Mouse (Mus musculus) kidney, adult 2 months (tissue): ENCODE measurements around the gene 4930572O03Rik. TPM values are rescaled to one million over a fixed set of nuclear protein-coding genes. Genes with fewer than 3 reads are reported as not detected.
"Not testable (repeated sequence)": the region's sequence is repeated elsewhere in the genome, so short reads cannot be mapped to it uniquely, and the experiment has no call there.

Experiments
- DNase-seq: peaks from one replicate; pipeline ENCODE4 v3.0.0; 2021
- H3K27ac ChIP-seq: fragments of 200-500 bp; 2 replicates; pipeline ENCODE4 v1.5.1; 2012; ENCODE audit warnings: low read depth, low read length, control low read depth, inconsistent platforms; ENCODE audit not compliant: insufficient read depth
- H3K27me3 ChIP-seq: fragments of 200-500 bp; replicated peaks from 2 replicates; pipeline ENCODE4 v1.6.1; 2012; ENCODE audit warnings: mild to moderate bottlenecking, moderate library complexity, low read length, inconsistent platforms; ENCODE audit not compliant: control insufficient read depth, insufficient read depth
- H3K36me3 ChIP-seq: fragments of 200-500 bp; 2 replicates; pipeline ENCODE4 v1.6.1; 2012; ENCODE audit warnings: mild to moderate bottlenecking, moderate library complexity, low read length, inconsistent platforms; ENCODE audit not compliant: control insufficient read depth, insufficient read depth
- H3K4me1 ChIP-seq: fragments of 200-500 bp; 2 replicates; pipeline ENCODE4 v1.6.1; 2011; ENCODE audit warnings: low read length; ENCODE audit not compliant: control insufficient read depth, insufficient read depth
- H3K4me3 ChIP-seq: fragments of 200-500 bp; 2 replicates; pipeline ENCODE4 v1.5.1; 2011; ENCODE audit warnings: mild to moderate bottlenecking, low read depth, low read length, control low read depth; ENCODE audit not compliant: insufficient read depth
- WGBS: fragments of 180-500 bp; shearing (Covaris S2); methylation state at CpG from one replicate; pipeline ENCODE4 v1.1.7; 2018; 5-methylcytosine and 5-hydroxymethylcytosine counted together
- polyA plus RNA-seq: library from polyadenylated mRNA; depleted of rRNA; stranded (reverse); fragments of >200 nt; gene quantifications from 2 replicates; pipeline ENCODE4 v1.2.3, GENCODE M21; 2012; rRNA removed

Gene 4930572O03Rik
- polyA plus RNA-seq, result not detected in 2 replicates

DNA sequence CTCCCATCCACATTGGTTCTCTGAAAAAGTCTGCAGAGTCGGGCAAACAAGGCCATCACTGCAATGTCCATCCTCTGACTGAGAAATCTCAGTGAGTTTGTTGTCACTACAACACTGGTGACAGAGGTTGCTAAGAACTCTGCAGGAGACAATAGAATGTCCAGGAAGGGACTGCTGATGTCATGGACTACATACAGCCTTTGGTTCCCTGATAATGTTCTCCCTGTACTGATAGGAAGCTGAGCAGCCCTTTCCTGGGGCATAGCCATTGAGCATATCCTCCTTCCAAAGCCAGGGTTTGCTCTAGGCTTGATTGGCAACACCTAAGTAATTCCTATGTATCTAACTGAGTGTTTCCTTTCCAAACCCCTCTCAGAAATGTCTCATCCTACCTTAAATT is at the start of gene 4930572O03Rik:
TSS of gene 4930572O03Rik (minus strand) at position 101 of the 400 bp plus-strand sequence.
- DNase-seq, H3K27ac ChIP-seq, H3K4me3 ChIP-seq, H3K27me3 ChIP-seq, H3K4me1 ChIP-seq, H3K36me3 ChIP-seq: not testable (repeated sequence)
- 79% methylated on average over 1 of the region's 1 CpGs for WGBS

DNA sequence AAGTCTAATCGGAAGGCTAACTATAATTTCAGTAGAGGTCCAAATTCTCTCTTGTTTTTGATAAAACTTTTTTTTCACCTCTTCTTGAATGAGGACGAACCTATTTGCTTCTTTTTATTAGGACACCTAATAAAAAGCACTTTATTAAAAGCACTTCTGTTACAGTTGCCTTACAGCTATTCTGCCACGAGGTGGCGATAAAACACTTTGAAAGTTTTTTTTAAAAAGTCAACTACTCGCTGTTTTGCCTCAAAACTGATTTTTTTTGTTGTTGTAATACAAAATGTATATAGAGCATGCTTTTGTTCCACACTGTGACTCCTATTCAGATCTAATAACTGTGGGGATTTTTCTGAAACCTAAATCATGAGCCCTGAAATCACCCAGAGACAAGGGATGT is 46.0 kb upstream of the 4930572O03Rik start:
- H3K4me3 ChIP-seq, H3K36me3 ChIP-seq, H3K4me1 ChIP-seq, H3K27ac ChIP-seq, H3K27me3 ChIP-seq: not testable (repeated sequence)
- 23% methylated on average over 5 of the region's 5 CpGs for WGBS
- DNase-seq, result peak; percentile 28

DNA sequence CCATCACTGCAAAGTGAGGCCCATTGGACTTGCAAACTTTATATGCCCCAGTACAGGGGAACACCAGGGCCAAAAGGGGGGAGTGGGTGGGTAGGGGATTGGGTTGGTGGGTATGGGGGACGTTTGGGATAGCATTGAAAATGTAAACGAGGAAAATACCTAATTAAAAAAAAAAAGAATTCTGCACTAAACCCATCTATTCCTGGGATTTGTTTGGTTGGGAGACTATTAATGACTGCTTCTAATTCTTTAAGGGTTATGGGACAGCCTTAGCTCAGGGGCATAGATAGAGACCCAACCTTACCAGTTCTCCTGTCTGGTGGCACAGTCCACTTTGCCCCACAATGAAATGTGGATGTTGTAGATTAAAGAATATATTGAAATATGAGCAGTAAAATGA is 40.9 kb upstream of the 4930572O03Rik start:
- DNase-seq, H3K4me3 ChIP-seq, H3K27ac ChIP-seq, H3K36me3 ChIP-seq, H3K4me1 ChIP-seq, H3K27me3 ChIP-seq: not testable (repeated sequence)
- WGBS, result 30% methylated on average over 2 of the region's 2 CpGs

DNA sequence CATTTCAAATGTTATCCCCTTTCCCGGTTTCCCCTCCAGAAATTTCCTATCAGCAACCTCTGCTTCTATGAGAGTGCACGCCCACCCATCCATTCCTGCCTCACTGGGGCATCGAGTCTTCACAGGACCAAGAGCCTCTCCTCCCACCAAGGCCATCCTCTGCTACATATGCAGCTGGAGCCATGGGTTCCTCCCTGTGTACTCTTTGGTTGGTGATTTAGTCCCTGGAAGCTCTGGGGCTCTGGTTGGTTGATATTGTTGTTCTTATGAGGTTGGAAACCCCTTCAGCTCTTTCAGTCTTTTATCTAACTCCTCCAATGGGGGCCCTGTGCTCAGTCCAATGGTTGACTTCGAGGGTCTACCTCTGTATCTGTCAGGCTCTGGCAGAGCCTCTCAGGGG is 35.0 kb upstream of the 4930572O03Rik start:
- H3K36me3 ChIP-seq, H3K4me1 ChIP-seq, H3K27ac ChIP-seq, H3K27me3 ChIP-seq, DNase-seq, H3K4me3 ChIP-seq: not testable (repeated sequence)
- WGBS, result 80% methylated on average over 4 of the region's 4 CpGs

DNA sequence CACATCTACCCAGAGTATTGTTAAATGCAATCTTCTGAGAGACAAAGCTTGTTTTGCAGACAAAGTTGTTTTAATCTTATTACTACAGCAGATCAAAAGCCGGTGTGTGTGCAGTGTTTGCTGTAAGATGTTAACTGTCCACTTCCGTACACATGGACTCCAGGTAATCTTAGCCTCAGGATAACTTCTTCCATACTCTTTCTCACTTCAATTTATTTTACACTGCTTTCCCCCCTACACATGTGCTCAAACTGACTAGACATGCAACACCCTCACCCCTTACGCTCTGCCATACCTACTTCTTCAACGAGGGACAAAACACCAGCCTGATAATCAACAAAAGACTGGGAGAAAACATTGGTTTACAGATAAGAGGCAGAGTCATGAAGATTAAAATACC is 34.0 kb upstream of the 4930572O03Rik start:
- not testable (repeated sequence) for H3K4me3 ChIP-seq, H3K27ac ChIP-seq, H3K27me3 ChIP-seq, H3K36me3 ChIP-seq, DNase-seq, H3K4me1 ChIP-seq
- 80% methylated on average over 4 of the region's 4 CpGs for whole genome bisulfite sequencing

DNA sequence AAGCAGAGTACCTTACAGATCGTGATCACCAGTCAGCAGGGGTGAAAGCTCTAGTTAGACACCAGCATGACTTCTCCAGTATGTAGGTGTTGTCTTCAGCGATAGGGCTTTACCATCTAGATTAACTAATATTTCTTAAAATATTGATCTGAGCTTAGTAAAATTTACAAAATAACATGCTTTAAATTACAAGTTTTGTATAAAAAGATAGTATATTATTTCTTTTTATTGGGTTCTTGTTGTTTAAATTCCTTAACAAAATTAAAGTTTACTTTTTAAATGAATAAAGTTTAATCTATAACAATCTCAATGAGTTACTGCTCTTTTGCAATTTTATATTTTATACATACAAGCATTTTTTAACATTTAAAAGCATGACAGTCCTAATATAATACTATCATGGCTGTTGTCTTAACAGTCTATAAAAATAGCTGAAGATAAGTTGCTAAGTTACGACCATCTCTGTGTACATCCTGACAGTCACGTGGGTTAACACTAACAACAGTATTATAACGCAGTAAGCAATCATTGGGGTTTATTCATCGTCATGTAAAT is 32.9 kb upstream of the 4930572O03Rik start:
- whole genome bisulfite sequencing, result 79% methylated on average over 6 of the region's 6 CpGs
- H3K4me1 ChIP-seq, H3K27ac ChIP-seq, H3K4me3 ChIP-seq, DNase-seq, H3K27me3 ChIP-seq, H3K36me3 ChIP-seq: not testable (repeated sequence)

DNA sequence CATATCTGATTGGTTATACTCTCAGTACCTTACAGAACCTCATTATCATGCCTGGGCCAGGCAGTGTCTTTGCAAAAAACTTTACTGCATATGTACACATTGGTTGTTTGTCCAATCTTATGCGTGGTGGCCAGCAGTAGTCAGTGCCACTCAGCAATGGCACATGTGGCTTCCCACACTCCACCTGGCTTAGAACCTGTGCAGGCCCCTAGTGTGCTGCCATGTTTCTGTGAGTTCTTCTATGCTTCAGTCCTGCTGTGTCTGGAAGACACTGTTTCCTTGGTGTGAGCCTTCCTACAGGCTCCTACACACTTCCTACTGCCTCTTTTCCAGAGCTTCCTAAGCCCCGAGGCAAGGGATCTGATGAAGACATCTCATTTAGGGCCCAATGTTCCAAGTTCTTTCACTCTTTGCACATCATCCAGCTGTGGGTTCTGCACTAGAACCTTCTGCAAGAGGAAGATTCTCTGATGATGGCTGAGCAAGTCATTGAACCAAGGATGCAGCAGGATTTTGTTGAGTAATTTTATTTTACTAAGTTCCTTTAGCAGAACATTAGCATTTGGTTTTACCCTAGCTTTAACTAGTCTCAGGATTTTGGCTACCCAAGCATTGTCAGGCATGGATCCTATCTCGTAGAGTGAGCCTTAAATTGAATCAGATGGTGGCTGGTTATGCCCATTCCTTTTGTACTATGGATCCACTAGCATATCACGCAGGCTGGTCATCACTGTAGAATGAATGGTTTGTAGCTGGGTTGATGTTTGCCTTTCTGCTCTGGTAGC is 32.2 kb upstream of the 4930572O03Rik start:
- not testable (repeated sequence) for H3K4me3 ChIP-seq, H3K4me1 ChIP-seq, H3K36me3 ChIP-seq, DNase-seq, H3K27ac ChIP-seq, H3K27me3 ChIP-seq
- 65% methylated on average over 4 of the region's 4 CpGs for WGBS

DNA sequence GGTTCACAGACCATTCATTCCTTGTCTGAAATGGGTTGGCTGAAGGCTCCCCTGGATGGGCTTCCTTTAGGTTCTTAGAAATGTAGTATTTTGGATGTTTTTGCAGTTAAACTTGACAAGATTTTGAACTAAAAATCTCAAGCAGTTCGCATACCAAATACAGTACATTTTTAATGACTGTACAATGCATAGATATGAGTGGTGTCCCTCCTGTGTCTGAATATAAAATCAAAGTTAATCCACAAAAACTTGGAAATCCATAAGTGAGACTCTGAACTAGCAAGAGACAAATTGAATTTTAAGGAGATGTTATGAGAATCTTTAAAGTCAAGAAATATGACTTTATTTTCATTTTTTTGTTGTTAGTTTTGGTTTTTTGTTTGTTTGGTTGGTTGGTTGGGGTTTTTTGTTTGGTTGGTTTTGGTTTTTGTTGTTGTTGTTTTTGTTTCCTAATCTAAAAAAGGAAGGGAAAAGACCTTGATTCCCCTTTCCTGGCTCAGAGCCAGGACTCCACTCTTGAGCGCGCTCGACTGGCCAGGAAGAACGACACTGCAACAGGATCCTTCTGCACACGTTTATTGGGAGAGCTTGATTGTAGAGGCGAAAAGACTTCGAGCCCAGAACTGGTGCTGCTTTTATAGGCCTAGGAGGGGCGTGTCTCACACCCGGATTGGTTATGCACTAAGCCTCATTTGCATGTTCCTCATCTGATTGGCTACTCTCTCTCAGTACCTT is 24.6 kb upstream of the 4930572O03Rik start:
- H3K27ac ChIP-seq, H3K27me3 ChIP-seq, H3K36me3 ChIP-seq, H3K4me3 ChIP-seq, H3K4me1 ChIP-seq: not testable (repeated sequence)
- WGBS, result 67% methylated on average over 8 of the region's 10 CpGs
- peak; percentile 81 for DNase-seq

DNA sequence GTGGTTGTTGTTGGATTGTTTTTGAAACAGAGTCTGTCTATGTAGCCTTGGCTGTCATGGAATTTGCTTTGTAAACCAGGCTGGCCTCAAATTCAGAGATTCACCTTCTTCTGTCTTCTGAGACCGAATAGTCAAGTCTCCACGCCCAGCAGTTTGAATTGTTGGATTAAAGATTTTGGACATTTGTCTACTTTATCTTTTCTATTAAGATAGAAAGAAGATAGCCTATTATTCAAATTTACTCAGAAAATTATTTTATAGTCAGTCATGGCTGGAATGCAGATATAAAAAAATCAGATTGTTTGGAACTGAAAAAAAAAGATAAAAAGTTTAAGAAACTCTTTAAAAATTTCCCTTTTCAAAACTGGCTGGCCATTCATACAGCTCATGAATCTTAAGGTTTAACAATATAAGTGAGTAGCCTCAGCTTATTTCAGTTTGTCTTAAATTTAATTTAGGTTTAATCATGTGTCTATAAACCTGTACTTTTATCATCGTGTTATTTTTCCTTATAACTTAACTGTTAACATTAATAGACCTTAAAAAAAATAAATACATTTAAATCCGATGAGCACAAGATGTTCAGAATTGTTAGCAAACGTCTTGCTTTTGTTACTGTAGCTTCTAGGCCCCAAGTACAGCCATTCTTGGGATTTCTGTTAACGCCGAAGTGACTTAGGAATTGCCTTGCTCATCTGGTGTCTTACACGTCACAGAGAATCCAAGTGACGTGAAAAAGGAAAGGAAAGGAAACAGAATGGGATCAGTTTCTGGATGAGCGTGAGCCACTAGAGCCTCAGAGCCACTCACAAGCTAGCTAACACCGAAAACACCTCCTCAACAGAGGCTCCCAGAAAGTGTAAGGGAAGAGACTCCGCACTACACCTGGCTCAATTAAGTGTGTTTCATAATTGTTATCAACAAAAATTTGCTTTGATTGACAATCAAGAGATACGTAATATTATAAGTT is 23.4 kb upstream of the 4930572O03Rik start:
- not testable (repeated sequence) for H3K4me3 ChIP-seq, H3K36me3 ChIP-seq, H3K4me1 ChIP-seq, DNase-seq, H3K27me3 ChIP-seq, H3K27ac ChIP-seq
- WGBS, result 67% methylated on average over 13 of the region's 13 CpGs

DNA sequence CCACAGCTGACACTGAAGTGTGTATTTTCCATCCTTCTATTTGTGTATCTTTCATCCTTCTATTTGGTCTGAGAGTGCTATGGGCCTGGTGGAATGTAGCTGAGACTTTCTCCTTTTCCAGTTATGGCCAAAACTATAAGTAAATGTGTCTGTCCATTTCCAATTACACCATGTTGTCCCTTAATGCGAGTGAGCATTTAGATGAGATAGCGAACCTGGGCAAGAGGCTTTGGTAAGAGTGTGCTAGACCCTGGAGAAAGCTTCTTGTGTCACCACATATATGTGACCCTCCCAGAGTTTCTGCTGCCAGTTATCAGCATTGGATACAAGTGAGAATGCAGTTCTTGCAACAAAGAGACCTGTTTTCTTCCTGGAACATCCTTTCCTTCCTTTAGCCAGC is 22.0 kb upstream of the 4930572O03Rik start:
- not testable (repeated sequence) for H3K27ac ChIP-seq, H3K36me3 ChIP-seq, H3K4me3 ChIP-seq, DNase-seq, H3K4me1 ChIP-seq, H3K27me3 ChIP-seq
- WGBS, result 64% methylated on average over 2 of the region's 2 CpGs
